Comparison of ENCODE assay signal across 20 mouse cellular contexts in genomic region chr3:109125531-109125930, GRCm38 (mm10). TPM values are rescaled to one million over a fixed set of nuclear protein-coding genes. Genes with fewer than 3 reads are reported as not detected.
DNase-seq lines count a peak whose midpoint lies in the region; ATAC-seq and TF ChIP-seq lines count a peak whose summit lies in the region.
"Had no signal": no experiment of that assay in that cellular context is flagged by ENCODE, and none has a peak within 500 bp of the region (broad histone marks: within the 10 kb centered on the region; RNA-seq: fewer than 3 reads in every experiment).

No protein-coding gene starts in this region.

- no peak for TF ChIP-seq CTCF in kidney, postnatal 0 days (IDR thresholded peaks at IDR 0.05; ENCODE audit: low read depth)

- peak; percentile 31 for DNase-seq in kidney, postnatal 0 days (ENCODE audit: low spot score)
- no peak for DNase-seq in kidney, adult 8-10 months
- DNase-seq in retina, postnatal 1 day, result peak; percentile 54
- DNase-seq in retina, embryonic 14.5 days (ENCODE audit: low spot score), result no peak
- no peak for DNase-seq in frontal cortex, postnatal 36 days (ENCODE audit: low spot score in 2 of 2)
- DNase-seq: cerebellum, postnatal 25 days; gastrocnemius, postnatal 25 days; kidney, postnatal 14 days; thymus, postnatal 4 days had no signal

- no peaks in the 10 kb centered on the region for H3K27me3 ChIP-seq in kidney, postnatal 0 days (ENCODE audit: insufficient read depth, low read length)
- H3K27me3 ChIP-seq in hindbrain, embryonic 12.5 days, result no peaks in the 10 kb centered on the region
- H3K27me3 ChIP-seq: CH12.LX; hindbrain, embryonic 13.5 days had no signal

- no peak overlapping the region for H3K27ac ChIP-seq in kidney, postnatal 0 days
- no peak overlapping the region for H3K27ac ChIP-seq in hindbrain, embryonic 12.5 days
- H3K27ac ChIP-seq: hindbrain, embryonic 13.5 days; stomach, postnatal 0 days had no signal

- H3K4me2 ChIP-seq in kidney, postnatal 0 days (ENCODE audit: low read length), result no peak overlapping the region
- no peak overlapping the region for H3K4me2 ChIP-seq in hindbrain, embryonic 12.5 days (replicated peaks)
- H3K4me2 ChIP-seq: hindbrain, embryonic 13.5 days had no signal

- ATAC-seq in kidney, postnatal 0 days (replicated peaks; ENCODE audit: low FRiP score, low read depth), result no peak
- ATAC-seq in erythroblast, adult 5-6 weeks (replicated peaks; ENCODE audit: low FRiP score, poor library complexity, severe bottlenecking), result peak; percentile 71
- ATAC-seq in megakaryocyte-erythroid progenitor cell, adult 5-6 weeks (replicated peaks; ENCODE audit: low FRiP score, low TSS enrichment, poor library complexity, severe bottlenecking), result peak; percentile 40
- no peak for ATAC-seq in hindbrain, embryonic 12.5 days (ENCODE audit: low FRiP score)
- ATAC-seq: intestine, embryonic 16.5 days had no signal

- no peaks in the 10 kb centered on the region for H3K36me3 ChIP-seq in kidney, postnatal 0 days (ENCODE audit: insufficient read depth, low read length)
- peaks cover 7% of the 10 kb centered on the region; the same call in 1 of the 2 replicates for H3K36me3 ChIP-seq in hindbrain, embryonic 12.5 days

- no peaks in the 10 kb centered on the region for H3K9me3 ChIP-seq in kidney, postnatal 0 days (replicated peaks; ENCODE audit: low read length)
- no peaks in the 10 kb centered on the region for H3K9me3 ChIP-seq in hindbrain, embryonic 12.5 days (replicated peaks)
- H3K9me3 ChIP-seq: hindbrain, embryonic 13.5 days had no signal

- H3K4me1 ChIP-seq in kidney, postnatal 0 days (replicated peaks; ENCODE audit: insufficient read depth, low read length), result no peaks in the 10 kb centered on the region
- peaks cover 14% of the 10 kb centered on the region; the same call in 1 of the 2 replicates for H3K4me1 ChIP-seq in hindbrain, embryonic 12.5 days

- H3K4me3 ChIP-seq in kidney, postnatal 0 days (replicated peaks; ENCODE audit: low read depth, low read length), result no peak overlapping the region
- no peak overlapping the region for H3K4me3 ChIP-seq in hindbrain, embryonic 12.5 days
- H3K4me3 ChIP-seq: hindbrain, embryonic 13.5 days had no signal

- 67% methylated on average over 6 of the region's 6 CpGs for WGBS in kidney, postnatal 0 days
- WGBS in hindbrain, embryonic 12.5 days, result 90% methylated on average over 6 of the region's 6 CpGs

- no peak overlapping the region for H3K9ac ChIP-seq in kidney, postnatal 0 days (ENCODE audit: low read depth, low read length)
- H3K9ac ChIP-seq in hindbrain, embryonic 12.5 days, result no peak overlapping the region
- H3K9ac ChIP-seq: hindbrain, embryonic 13.5 days had no signal

RNA-seq across cellular contexts. Expression of gene Slc25a24, which starts 2.6 kb away (rescaled TPM):
- 14.8 and 17.9 TPM in 2 replicates for polyA plus RNA-seq in kidney, postnatal 0 days (2015; fragmentation: Nextera tagmentation; extraction: Ambion mirVana)
- total RNA-seq in erythroblast, adult 5-6 weeks (2015; ENCODE audit: low replicate concordance), result 14.8 and 18.8 TPM in 2 replicates
- 25.9 and 28.1 TPM in 2 replicates for total RNA-seq in erythroblast, adult 5-6 weeks (2017; ENCODE audit: low replicate concordance)
- 13.5 and 18.8 TPM in 2 replicates for total RNA-seq in megakaryocyte-erythroid progenitor cell, adult 5-6 weeks (2014; fragmentation: Nextera tagmentation)
- total RNA-seq in megakaryocyte-erythroid progenitor cell, adult 5-6 weeks (2017), result 26.7 and 29.9 TPM in 2 replicates
- polyA plus RNA-seq in hindbrain, embryonic 12.5 days (2016; fragmentation: Nextera tagmentation; extraction: Ambion mirVana), result 30.0 and 35.3 TPM in 2 replicates

RNA-seq across cellular contexts. Expression of gene Slc25a54, which starts 45.3 kb away (rescaled TPM):
- not detected in 2 replicates for polyA plus RNA-seq in kidney, postnatal 0 days (2015; fragmentation: Nextera tagmentation; extraction: Ambion mirVana)
- not detected in 2 replicates for total RNA-seq in erythroblast, adult 5-6 weeks (2015; ENCODE audit: low replicate concordance)
- not detected in 2 replicates for total RNA-seq in erythroblast, adult 5-6 weeks (2017; ENCODE audit: low replicate concordance)
- total RNA-seq in megakaryocyte-erythroid progenitor cell, adult 5-6 weeks (2014; fragmentation: Nextera tagmentation), result not detected in 2 replicates
- not detected in 2 replicates for total RNA-seq in megakaryocyte-erythroid progenitor cell, adult 5-6 weeks (2017)
- polyA plus RNA-seq in hindbrain, embryonic 12.5 days (2016; fragmentation: Nextera tagmentation; extraction: Ambion mirVana), result not detected in 2 replicates
- total RNA-seq: CH12.LX; gastrocnemius, postnatal 25 days; left cerebral cortex, postnatal 10 days; liver, adult 2 months had no signal
- polyA plus RNA-seq: frontal cortex, adult 2 months; hindbrain, embryonic 13.5 days; intestine, embryonic 16.5 days; liver, adult 2 months; neural tube, embryonic 14.5 days; stomach, postnatal 0 days had no signal

Comparison
In these comparisons a context has a peak if more than half of its experiments do, and no peak if none do; other contexts are left out.
1. DNase-seq: peak in kidney, postnatal 0 days (single experiment) and retina, postnatal 1 day (single experiment); none in kidney, adult 8-10 months (0 of 2), retina, embryonic 14.5 days (single experiment) and frontal cortex, postnatal 36 days (0 of 2).
2. ATAC-seq: peak in erythroblast, adult 5-6 weeks (single experiment) and megakaryocyte-erythroid progenitor cell, adult 5-6 weeks (single experiment); none in kidney, postnatal 0 days (single experiment) and hindbrain, embryonic 12.5 days (single experiment).